Mouse (Mus musculus): Measurements from ENCODE around the gene Padi4.

DNA sequence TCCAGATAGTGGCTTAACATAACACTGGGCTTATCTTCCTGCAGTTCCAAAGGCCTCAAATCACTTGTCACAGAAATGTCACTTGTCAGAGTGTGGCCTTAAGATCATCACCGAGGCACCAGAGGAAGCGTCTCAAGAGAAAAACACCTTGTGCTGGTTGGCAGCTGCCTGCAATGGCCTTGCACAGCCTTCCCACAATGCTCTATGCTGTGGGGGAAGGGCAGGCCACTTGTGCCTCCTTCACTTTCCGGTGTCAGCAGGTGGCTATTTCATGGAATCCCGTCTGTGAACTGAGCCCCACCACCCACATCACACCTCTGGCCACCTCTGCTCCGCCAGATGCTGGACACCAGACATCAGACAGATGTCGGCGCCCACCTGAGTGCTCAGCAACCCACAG is 20.7 kb downstream of the Padi4 start:
- TF ChIP-seq CTCF (IDR thresholded peaks at IDR 0.05) (no peak), EP300 (IDR thresholded peaks at IDR 0.05) (no peak)
